Mouse (Mus musculus) liver, embryonic 14.5 days (tissue): ENCODE data around the gene Dock4.

ENCODE experiments used
- CTCF ChIP-seq: IDR thresholded peaks from 2 replicates; pipeline ENCODE4 v1.5.1; 2016; ENCODE audit warnings: antibody characterized with exemption, low read depth, control low read depth
- EP300 ChIP-seq: IDR thresholded peaks from 2 replicates; pipeline ENCODE4 v1.6.1; 2016; ENCODE audit warnings: antibody characterized with exemption, low read depth

GRCm38 (mm10) chr12:40523020-40523419 is 77.3 kb downstream of the Dock4 start:
- TF ChIP-seq CTCF (no peak), EP300 (no peak)
